Mouse (Mus musculus) megakaryocyte progenitor cell, adult 5-6 weeks (primary cell): ENCODE results near the gene Snx10. TPM values are rescaled to one million over a fixed set of nuclear protein-coding genes. Genes with fewer than 3 reads are reported as not detected.

Experiments used
- ATAC-seq: replicated peaks from 2 replicates; pipeline ENCODE4 v1.8.0; 2016; ENCODE audit warnings: mild to moderate bottlenecking, moderate TSS enrichment, inconsistent platforms; ENCODE audit not compliant: poor library complexity
- total RNA-seq, 2 experiments: library from RNA; stranded (forward) in 1 of 2; stranded (reverse) in 1 of 2; fragments of 157-497, 149-512 nt in 1 of 2; fragments of 200-1000 nt in 1 of 2; gene quantifications; 2 replicates each; pipeline versions ENCODE4 v1.2.3 to v1.2.4; 2015 to 2017

Snx10 gene
- total RNA-seq, 2 experiments from 2014 or later = 54.1 to 67.8 TPM

DNA sequence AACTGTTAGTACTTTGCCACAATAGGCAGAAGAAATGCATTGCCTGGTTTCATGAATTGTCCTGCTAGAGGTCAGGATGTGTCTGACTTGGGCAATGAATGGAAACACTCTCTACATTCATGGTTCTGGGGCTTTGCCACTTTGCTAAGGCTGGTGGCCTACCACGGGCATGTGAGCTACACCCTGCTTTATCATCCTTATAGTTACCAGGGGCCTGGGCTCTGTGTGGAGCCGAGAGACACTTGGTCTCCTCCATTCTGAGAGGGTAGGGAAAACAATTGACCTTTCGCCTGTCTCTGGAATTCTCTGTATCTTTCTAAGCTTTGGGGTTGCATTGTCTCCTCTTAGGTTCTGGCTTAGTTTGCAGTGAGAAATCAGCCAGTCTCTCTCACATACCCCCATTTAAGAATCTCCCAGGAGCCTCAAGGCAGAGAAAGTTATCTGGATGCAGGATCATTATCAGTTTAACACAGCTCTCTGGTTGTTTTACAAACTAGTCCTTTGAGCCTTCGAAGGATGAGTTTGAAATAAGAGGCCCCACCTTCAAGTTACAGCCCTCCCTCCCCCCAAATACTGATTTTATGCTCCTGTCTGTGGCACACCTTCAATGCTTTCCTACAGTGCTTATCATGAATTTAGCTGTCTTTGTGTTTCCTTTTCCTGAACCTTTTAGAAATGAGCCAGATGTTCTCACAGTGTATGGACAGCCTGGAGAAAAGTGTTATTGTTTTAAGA is 109.4 kb downstream of the Snx10 start:
- no peak for ATAC-seq

DNA sequence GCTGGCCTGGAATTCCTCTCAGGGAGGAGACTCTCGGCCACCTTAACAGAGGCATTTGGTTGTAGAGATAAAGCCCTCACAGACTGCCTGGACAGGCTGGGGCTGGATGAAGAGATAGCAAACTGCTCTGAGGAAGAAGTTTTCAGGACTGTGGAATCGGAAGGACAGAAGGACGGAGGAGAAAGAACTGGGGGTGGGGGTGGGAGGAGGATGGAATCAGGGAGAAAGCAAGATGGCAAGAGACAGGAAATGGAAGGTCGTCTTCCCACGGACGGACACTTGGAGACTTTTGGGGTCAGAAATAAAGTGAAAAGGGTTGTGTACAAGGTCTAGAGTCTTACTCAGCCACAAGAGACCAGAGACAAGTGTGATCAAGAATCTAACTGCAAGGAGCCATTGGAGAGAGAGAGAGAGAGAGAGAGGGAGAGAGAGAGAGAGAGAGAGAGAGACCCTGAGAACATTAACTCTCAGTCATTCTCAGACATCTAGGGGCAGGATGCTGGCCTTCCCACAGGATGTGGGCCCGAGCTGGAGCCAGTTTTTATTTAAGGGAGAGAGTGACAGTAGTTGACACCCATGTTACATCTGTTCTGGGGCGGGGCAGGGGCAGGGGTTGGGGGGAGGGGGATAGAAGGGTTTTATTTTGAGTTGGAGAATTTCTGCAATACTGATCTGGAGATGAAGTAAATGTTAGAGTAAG is 110.1 kb downstream of the Snx10 start:
- no peak for ATAC-seq

DNA sequence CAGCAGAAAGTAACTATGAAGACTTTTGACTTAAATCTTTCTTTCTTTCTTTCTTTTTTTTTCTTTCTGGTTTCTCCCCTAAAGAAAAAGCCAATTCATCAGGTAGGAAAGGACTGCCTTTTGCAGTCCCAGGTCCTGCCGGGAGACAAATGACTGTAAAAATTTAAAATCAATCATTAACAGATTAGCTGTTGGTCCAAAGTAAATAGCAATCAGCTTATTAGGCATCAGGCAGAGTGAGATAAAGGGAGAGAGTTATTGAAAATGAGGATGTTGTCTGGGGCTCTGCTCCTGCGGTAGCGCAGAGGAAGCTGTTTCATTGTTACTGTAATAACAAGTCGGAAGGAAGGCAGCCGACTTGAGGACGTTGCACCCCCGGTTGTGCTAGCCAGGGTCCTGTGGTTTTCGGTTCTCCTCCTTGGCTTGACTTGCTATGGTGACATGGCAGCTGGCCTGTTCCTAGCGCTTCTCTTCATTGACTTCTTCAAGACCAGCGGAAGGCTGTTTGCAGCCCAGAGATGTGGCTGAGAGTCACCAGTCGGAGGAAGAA is 112.4 kb downstream of the Snx10 start:
- peak; percentile 91 for ATAC-seq

Other genes with a start within 250 kb of the Snx10 start
- gene Nfe2l3, start 91.2 kb upstream of the Snx10 start, total RNA-seq (2015) = not detected in 2 replicates
- 0.30 TPM in 1 of 2 replicates, not detected in the other for gene Nfe2l3, start 91.2 kb upstream of the Snx10 start, total RNA-seq (2017)
- 1,568 and 1,722 TPM in 2 replicates for gene Hnrnpa2b1, start 54.0 kb upstream of the Snx10 start, total RNA-seq (2015)
- 1,303 and 1,754 TPM in 2 replicates for gene Hnrnpa2b1, start 54.0 kb upstream of the Snx10 start, total RNA-seq (2017)
- 277 and 292 TPM in 2 replicates for gene Cbx3, start 53.5 kb upstream of the Snx10 start, total RNA-seq (2015)
- gene Cbx3, start 53.5 kb upstream of the Snx10 start, total RNA-seq (2017) = 426 and 503 TPM in 2 replicates